Mouse (Mus musculus) midbrain, embryonic 15.5 days (tissue): ENCODE data around the gene Klf5. TPM values are rescaled to one million over a fixed set of nuclear protein-coding genes. Genes with fewer than 3 reads are reported as not detected.

ENCODE experiments used
- ATAC-seq: fragments of 200-750 bp; cut with Nextera tagmentation; replicated peaks from 2 replicates; pipeline ENCODE4 v1.8.0; 2017; ENCODE audit warnings: moderate TSS enrichment
- H3K27ac ChIP-seq: fragments of 300-500 bp; sonication (generic); 2 replicates; pipeline ENCODE4 v1.5.1; 2015; ENCODE audit warnings: mild to moderate bottlenecking, inconsistent platforms
- H3K27me3 ChIP-seq: fragments of 300-500 bp; sonication (generic); replicated peaks from 2 replicates; pipeline ENCODE4 v1.6.1; 2015; ENCODE audit warnings: inconsistent platforms
- H3K36me3 ChIP-seq: fragments of 300-500 bp; sonication (generic); replicated peaks from 2 replicates; pipeline ENCODE4 v1.6.1; 2015; ENCODE audit warnings: inconsistent platforms
- H3K4me1 ChIP-seq: fragments of 300-500 bp; sonication (generic); 2 replicates; pipeline ENCODE4 v1.6.1; 2015; ENCODE audit warnings: inconsistent platforms
- H3K4me2 ChIP-seq: fragments of 300-500 bp; sonication (generic); 2 replicates; pipeline ENCODE4 v1.6.1; 2015; ENCODE audit warnings: inconsistent platforms, mild to moderate bottlenecking, moderate library complexity
- H3K4me3 ChIP-seq: fragments of 300-500 bp; sonication (generic); 2 replicates; pipeline ENCODE4 v1.5.1; 2015; ENCODE audit warnings: mild to moderate bottlenecking, inconsistent platforms
- H3K9ac ChIP-seq: fragments of 300-500 bp; sonication (generic); 2 replicates; pipeline ENCODE4 v1.6.1; 2015; ENCODE audit warnings: mild to moderate bottlenecking, inconsistent platforms
- H3K9me3 ChIP-seq: fragments of 300-500 bp; sonication (generic); 2 replicates; pipeline ENCODE4 v1.6.1; 2016; ENCODE audit warnings: inconsistent platforms
- WGBS: fragments of 180-500 bp; shearing (Covaris S2); methylation state at CpG from one replicate; pipeline ENCODE4 v1.1.7; 2015; ENCODE audit warnings: mixed read lengths; 5-methylcytosine and 5-hydroxymethylcytosine counted together
- polyA plus RNA-seq: library from polyadenylated mRNA; unstranded; fragments of >200 nt; fragmentation: Nextera tagmentation; extraction: Ambion mirVana; gene quantifications from 2 replicates; pipeline ENCODE4 v1.2.1, GENCODE M21; 2015

The Klf5 gene
- polyA plus RNA-seq: 4.4 and 5.1 TPM in 2 replicates

DNA sequence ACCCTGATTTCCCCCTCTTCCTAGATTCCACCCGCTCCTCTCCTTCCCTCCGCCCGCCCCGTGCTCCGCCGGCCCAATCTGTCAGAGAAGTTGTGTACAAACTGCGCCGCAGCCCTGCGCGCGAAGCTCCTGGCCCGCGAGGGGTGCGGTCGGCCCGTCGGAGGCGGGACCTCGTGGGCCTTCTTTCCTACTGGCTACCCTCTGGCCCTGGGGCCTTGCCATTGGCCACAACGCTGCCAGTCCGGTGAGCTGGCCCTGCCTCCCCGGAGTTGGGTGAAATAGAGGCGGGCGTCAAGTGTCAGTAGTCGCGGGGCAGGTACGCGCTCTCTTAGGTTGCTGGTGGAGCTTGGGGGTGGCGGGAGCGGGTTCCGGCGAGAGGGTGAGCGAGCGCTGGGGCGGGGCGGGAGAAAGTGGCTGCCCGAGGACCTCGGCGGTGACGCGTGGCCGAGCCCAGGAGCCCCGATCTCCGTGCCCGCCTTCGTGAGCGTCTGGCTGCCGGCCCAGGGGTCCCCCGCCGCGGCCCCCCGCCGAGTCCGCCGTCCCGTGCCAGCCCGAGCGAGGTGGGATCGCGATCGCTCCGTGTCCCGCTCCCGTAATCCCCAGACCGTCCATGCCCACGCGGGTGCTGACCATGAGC is at the start of gene Klf5:
Gene Klf5, plus strand, starts transcription at position 307 of the 637 bp plus-strand sequence.
- Histone ChIP-seq H3K4me3 (peak within 1 kb of the TSS; percentile 64), H3K27me3 (peaks cover 17% of the 10 kb centered on the region), H3K9me3 (no peaks in the 10 kb centered on the region), H3K27ac (0 out of 2 replicates have a peak within 1 kb of the TSS, but pooled peaks have one; percentile 28), H3K9ac (peak within 1 kb of the TSS; percentile 54), H3K4me2 (peak within 1 kb of the TSS; percentile 87), H3K4me1 (peaks cover 8% of the 10 kb centered on the region; the same call in 1 of the 2 replicates), H3K36me3 (no peaks in the 10 kb centered on the region)
- WGBS: under 1% methylated on average over 63 of the region's 67 CpGs
- peak; percentile 98 for ATAC-seq

DNA sequence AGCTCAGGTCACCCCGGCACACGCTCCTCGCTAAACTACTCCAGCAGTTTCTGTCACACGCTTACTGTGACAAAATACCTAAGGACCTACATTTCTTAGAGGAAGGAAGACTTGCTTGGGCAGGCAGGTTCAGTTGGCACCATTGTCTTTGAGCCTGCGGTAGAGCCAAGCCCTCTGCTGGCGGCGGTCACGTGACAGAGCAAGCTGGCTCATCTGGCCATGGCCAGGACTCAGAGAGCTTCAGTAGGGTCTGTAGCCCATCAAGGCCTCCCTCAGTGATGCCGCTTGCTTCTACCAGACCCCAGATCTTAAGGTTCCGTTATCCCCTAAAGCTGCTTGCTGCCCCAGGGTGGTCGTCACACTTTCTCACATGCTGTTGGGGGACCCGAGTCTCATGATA is 36.5 kb upstream of the Klf5 start:
- Histone ChIP-seq H3K4me2 (no peak overlapping the region), H3K27me3 (no peaks in the 10 kb centered on the region), H3K4me3 (no peak overlapping the region), H3K36me3 (no peaks in the 10 kb centered on the region), H3K9me3 (no peaks in the 10 kb centered on the region), H3K27ac (no peak overlapping the region), H3K4me1 (no peaks in the 10 kb centered on the region), H3K9ac (no peak overlapping the region)
- 96% methylated on average over 12 of the region's 12 CpGs for WGBS
- ATAC-seq: no peak

DNA sequence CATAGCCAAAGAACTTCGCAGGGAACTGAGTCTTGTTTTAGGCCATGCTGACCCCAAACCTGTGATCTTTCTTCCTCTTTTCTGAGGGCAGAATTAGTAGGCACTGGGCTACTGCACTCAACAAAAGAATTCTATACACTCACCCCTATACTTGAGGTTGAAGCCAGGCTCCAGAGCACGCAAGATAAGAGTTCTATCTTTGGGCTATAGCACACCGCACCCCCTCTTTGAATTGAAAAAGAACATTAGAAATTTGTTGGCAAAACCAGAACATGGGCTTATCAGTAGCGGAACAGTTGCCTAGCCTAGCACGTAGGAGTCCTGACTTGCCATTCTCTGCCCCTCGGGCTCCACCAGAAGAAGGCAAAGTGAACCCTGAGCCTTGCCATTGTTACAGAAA is 34.7 kb upstream of the Klf5 start:
- no peak for ATAC-seq
- no peaks in the 10 kb centered on the region for H3K36me3 ChIP-seq
- H3K27me3 ChIP-seq: no peaks in the 10 kb centered on the region

DNA sequence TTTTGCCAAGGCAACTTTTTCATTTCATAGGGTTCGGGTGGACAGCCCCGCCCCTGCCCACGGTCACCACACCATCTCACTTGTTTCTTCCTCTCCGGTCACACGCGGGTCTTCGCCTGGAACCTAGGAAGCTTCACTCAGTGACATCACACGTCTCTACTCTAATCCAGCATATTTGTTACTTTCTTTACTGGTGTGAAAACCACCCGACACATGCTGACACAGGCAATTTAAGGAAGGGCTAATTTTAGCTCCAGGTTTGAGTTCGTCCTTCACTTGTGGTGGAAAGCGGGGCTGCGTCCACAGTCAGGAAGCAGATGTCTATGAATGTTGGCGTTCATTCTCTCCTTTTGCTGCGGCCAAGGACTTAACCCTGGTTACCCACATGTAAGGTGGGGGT is 32.7 kb upstream of the Klf5 start:
- Histone ChIP-seq H3K4me2 (no peak overlapping the region), H3K27me3 (no peaks in the 10 kb centered on the region), H3K9ac (no peak overlapping the region), H3K27ac (no peak overlapping the region), H3K9me3 (no peaks in the 10 kb centered on the region), H3K4me3 (no peak overlapping the region), H3K36me3 (no peaks in the 10 kb centered on the region), H3K4me1 (no peaks in the 10 kb centered on the region)
- ATAC-seq: no peak
- 95% methylated on average over 14 of the region's 14 CpGs for WGBS

More for the DNA sequence above, 34.7 kb upstream of the Klf5 start:
- Histone ChIP-seq H3K4me3 (no peak overlapping the region), H3K4me2 (no peak overlapping the region), H3K27ac (no peak overlapping the region), H3K9me3 (no peaks in the 10 kb centered on the region), H3K4me1 (no peaks in the 10 kb centered on the region), H3K9ac (no peak overlapping the region)
- 95% methylated on average over 6 of the region's 6 CpGs for WGBS

GRCm38 (mm10) chr14:99266749-99267148 is 31.7 kb upstream of the Klf5 start:
- Histone ChIP-seq H3K9ac (no peak overlapping the region), H3K4me2 (no peak overlapping the region), H3K27me3 (no peaks in the 10 kb centered on the region), H3K4me3 (no peak overlapping the region), H3K36me3 (no peaks in the 10 kb centered on the region), H3K9me3 (no peaks in the 10 kb centered on the region), H3K27ac (no peak overlapping the region), H3K4me1 (no peaks in the 10 kb centered on the region)
- WGBS: 55% methylated on average over 5 of the region's 5 CpGs
- ATAC-seq: no peak

DNA sequence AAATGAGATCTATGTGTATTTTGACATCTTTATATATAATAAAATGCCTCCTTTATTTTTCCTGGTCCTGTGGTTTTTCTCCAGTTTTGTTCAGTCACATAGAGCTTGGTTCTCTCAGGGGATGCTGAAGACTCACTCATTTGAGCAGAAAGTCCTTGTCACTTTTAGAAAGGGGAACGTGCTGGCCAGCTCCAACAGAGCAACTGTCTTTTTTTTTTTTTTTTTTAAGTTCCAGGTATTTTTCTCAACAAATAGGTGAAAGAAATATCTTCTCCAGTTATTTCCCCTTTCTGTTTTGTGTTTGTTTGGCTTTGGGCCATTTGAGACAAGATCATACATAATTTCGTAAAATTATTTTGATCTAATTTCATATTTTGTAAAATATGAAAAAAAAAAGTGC is 24.4 kb upstream of the Klf5 start:
- H3K9ac ChIP-seq: no peak overlapping the region
- no peak overlapping the region for H3K4me2 ChIP-seq
- H3K27ac ChIP-seq: no peak overlapping the region
- no peak overlapping the region for H3K4me3 ChIP-seq
- no peaks in the 10 kb centered on the region for H3K9me3 ChIP-seq
- H3K36me3 ChIP-seq: no peaks in the 10 kb centered on the region
- H3K27me3 ChIP-seq: peaks cover 2% of the 10 kb centered on the region; the same call in 1 of the 2 replicates
- no peak for ATAC-seq
- H3K4me1 ChIP-seq: no peaks in the 10 kb centered on the region
- WGBS: 74% methylated on average over 2 of the region's 2 CpGs

DNA sequence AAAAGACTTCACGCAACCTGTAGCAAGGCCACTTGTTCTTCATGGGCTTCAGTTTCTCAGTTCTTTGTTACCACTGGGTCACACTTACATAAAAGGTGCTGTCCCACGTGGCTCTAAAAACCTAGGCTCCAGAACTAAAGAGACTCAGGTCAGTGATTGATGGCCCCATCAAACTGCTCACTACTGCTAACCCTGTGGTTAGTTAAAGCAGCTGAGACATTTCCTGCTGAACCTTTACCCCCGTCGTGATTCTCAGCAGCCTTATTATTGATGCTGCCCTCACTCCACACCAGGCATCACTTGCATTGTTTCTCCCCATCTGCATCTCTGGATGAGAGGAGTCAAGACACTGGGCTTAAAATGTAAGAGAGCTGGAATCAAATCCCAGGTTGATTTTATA is 22.7 kb upstream of the Klf5 start:
- Histone ChIP-seq H3K36me3 (no peaks in the 10 kb centered on the region), H3K9ac (no peak overlapping the region), H3K4me3 (no peak overlapping the region), H3K4me1 (no peaks in the 10 kb centered on the region), H3K27me3 (peaks cover 7% of the 10 kb centered on the region; the same call in 1 of the 2 replicates), H3K9me3 (no peaks in the 10 kb centered on the region), H3K27ac (no peak overlapping the region), H3K4me2 (no peak overlapping the region)
- no peak for ATAC-seq
- 55% methylated on average over 4 of the region's 4 CpGs for WGBS

DNA sequence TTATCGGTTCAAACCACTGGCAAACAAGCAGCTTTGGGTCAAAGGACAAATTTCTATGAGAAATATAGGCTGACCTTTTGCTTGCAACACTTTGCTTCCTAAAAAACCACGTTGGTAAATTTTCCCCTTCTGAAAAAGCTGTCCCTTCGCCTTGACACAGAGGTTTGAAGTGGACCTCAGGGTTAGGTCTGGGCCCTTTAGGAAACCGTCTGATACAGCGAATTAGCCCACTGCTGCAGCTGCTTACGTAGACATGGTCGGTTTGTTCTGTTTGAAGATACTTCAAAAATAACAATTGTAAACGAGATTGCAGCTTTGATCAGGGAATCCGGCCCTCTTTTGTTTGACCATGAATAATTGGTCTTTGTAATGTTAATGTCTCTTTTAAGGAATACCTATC is 20.2 kb upstream of the Klf5 start:
- ATAC-seq: no peak
- Histone ChIP-seq H3K9ac (no peak overlapping the region), H3K4me2 (no peak overlapping the region), H3K27me3 (peaks cover 7% of the 10 kb centered on the region; the same call in 1 of the 2 replicates), H3K4me1 (no peaks in the 10 kb centered on the region), H3K27ac (no peak overlapping the region), H3K4me3 (no peak overlapping the region), H3K36me3 (no peaks in the 10 kb centered on the region), H3K9me3 (no peaks in the 10 kb centered on the region)
- 11% methylated on average over 9 of the region's 9 CpGs for WGBS

DNA sequence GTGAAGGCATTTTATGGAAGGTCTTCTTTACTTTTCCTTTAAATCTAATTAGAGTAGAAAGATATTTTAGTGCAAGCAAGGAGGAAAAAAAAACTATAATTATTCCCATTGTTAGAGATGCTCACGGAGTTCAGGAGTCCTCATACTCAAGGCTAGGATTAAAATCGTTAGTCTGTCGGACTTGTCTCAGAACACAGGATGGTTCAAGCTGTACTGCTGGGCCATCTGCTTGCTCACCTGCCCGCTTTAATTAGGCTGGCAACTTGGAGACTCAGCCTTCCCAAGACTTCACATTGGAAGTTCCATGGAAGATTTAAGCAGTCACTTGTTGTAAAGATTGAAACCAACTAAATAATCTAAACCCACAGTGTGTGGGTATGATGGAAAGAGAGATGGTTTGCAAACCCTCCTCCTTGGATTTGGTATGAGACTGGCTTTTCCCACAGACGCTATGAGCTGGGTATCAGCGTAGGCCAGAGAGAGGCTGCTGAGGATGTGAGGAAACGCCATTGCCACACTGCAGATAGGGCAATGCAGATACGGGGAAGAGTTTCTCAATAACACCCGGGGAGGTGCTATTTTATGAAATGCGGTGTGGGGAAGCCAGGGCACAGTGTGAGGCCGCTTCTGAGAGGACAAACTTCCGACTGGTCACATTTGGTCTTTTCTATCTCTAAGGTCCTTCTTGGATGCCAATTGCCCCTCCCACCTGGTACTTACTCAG is 19.6 kb upstream of the Klf5 start:
- Histone ChIP-seq H3K27me3 (peaks cover 7% of the 10 kb centered on the region; the same call in 1 of the 2 replicates), H3K4me2 (no peak overlapping the region), H3K4me3 (no peak overlapping the region), H3K9ac (no peak overlapping the region), H3K4me1 (no peaks in the 10 kb centered on the region), H3K27ac (no peak overlapping the region), H3K9me3 (no peaks in the 10 kb centered on the region), H3K36me3 (no peaks in the 10 kb centered on the region)
- no peak for ATAC-seq
- WGBS: 35% methylated on average over 12 of the region's 12 CpGs

DNA sequence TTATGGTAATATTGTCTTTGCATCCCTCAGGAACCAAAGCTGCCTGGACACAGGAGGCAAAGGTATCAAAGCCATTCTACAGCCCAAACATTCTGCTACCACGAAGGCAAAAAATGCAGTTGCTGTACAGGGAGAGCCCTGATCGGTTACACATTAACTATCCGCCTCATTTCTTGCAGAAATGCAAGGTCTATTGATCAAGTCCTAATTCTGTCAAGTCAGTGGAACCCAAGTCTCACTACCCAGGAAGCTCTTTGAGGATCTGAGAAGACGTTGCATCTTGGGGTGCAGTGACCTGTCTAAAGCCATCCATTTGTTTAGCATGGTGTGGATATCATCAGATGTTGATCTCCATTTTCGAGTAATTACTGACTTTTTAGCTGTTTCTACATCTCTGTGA is 18.1 kb upstream of the Klf5 start:
- Histone ChIP-seq H3K4me3 (no peak overlapping the region), H3K9me3 (no peaks in the 10 kb centered on the region), H3K4me2 (no peak overlapping the region), H3K27ac (no peak overlapping the region), H3K9ac (no peak overlapping the region), H3K36me3 (no peaks in the 10 kb centered on the region), H3K4me1 (no peaks in the 10 kb centered on the region), H3K27me3 (peaks cover 7% of the 10 kb centered on the region; the same call in 1 of the 2 replicates)
- WGBS: 85% methylated on average over 5 of the region's 5 CpGs
- ATAC-seq: no peak

- Histone ChIP-seq H3K9me3 (no peaks in the 10 kb centered on the region), H3K4me1 (no peaks in the 10 kb centered on the region), H3K36me3 (no peaks in the 10 kb centered on the region), H3K9ac (no peak overlapping the region), H3K27me3 (peaks cover 7% of the 10 kb centered on the region; the same call in 1 of the 2 replicates), H3K4me3 (no peak overlapping the region), H3K4me2 (no peak overlapping the region), H3K27ac (no peak overlapping the region)
- no peak for ATAC-seq
- 89% methylated on average over 5 of the region's 5 CpGs for WGBS
These were observed 17.6 kb upstream of the Klf5 start for GRCm38 (mm10) chr14:99280825-99281433.

GRCm38 (mm10) chr14:99285486-99285885 is 13.0 kb upstream of the Klf5 start:
- H3K4me2 ChIP-seq: no peak overlapping the region
- no peaks in the 10 kb centered on the region for H3K36me3 ChIP-seq

More at GRCm38 (mm10) chr14:99285486-99285885, 13.0 kb upstream of the Klf5 start:
- over 99% methylated on average over 4 of the region's 4 CpGs for WGBS
- H3K27ac ChIP-seq: no peak overlapping the region
- H3K4me1 ChIP-seq: no peaks in the 10 kb centered on the region
- H3K9me3 ChIP-seq: no peaks in the 10 kb centered on the region
- H3K4me3 ChIP-seq: no peak overlapping the region
- ATAC-seq: no peak
- H3K27me3 ChIP-seq: 0 out of 2 replicates have a peak, but pooled peaks cover under 1% of the 10 kb centered on the region
- H3K9ac ChIP-seq: no peak overlapping the region
